Mouse (Mus musculus): ENCODE measurements at regions not wholly inside any gene's neighbourhood (a gene's known extent, or its start where the extent isn't known, plus 50 kb on each side); places are given as distances from the start of the nearest gene placed in this dataset.

GRCm38 (mm10) chr14:14591939-14592338 is 110.1 kb upstream of the Slc4a7 start:
- H3K36me3 ChIP-seq (ENCODE audit: insufficient read depth, low read length), result no peaks in the 10 kb centered on the region
- H3K4me2 ChIP-seq (replicated peaks; ENCODE audit: low read depth, low read length), result no peak overlapping the region
- no peak overlapping the region for H3K4me3 ChIP-seq (ENCODE audit: low read depth, low read length)
- no peaks in the 10 kb centered on the region for H3K9me3 ChIP-seq (ENCODE audit: low read length)
- H3K27ac ChIP-seq (ENCODE audit: low read length), result no peak overlapping the region
- no peaks in the 10 kb centered on the region for H3K4me1 ChIP-seq (ENCODE audit: insufficient read depth, low read depth, low read length)
- no peak overlapping the region for H3K9ac ChIP-seq (replicated peaks; ENCODE audit: low read depth)
- DNase-seq (ENCODE audit: low spot score) (no peak), ATAC-seq (no peak)
- WGBS, result 51% methylated on average over 2 of the region's 2 CpGs
- H3K27me3 ChIP-seq (replicated peaks; ENCODE audit: insufficient read depth, low read length), result no peaks in the 10 kb centered on the region
- TF ChIP-seq CTCF (IDR thresholded peaks at IDR 0.05), result no peak
- TF ChIP-seq EP300 (IDR thresholded peaks at IDR 0.05), result no peak

- H3K4me1 ChIP-seq (ENCODE audit: insufficient read depth, low read depth, low read length), result no peaks in the 10 kb centered on the region
- no peak overlapping the region for H3K4me3 ChIP-seq (ENCODE audit: low read depth, low read length)
- no peak overlapping the region for H3K9ac ChIP-seq (replicated peaks; ENCODE audit: low read depth)
- DNase-seq (ENCODE audit: low spot score) (no peak), ATAC-seq (no peak)
- TF ChIP-seq CTCF (IDR thresholded peaks at IDR 0.05) (no peak), EP300 (IDR thresholded peaks at IDR 0.05) (no peak)
- H3K36me3 ChIP-seq (ENCODE audit: insufficient read depth, low read length), result no peaks in the 10 kb centered on the region
- H3K4me2 ChIP-seq (replicated peaks; ENCODE audit: low read depth, low read length), result no peak overlapping the region
- no peaks in the 10 kb centered on the region for H3K9me3 ChIP-seq (ENCODE audit: low read length)
- no peak overlapping the region for H3K27ac ChIP-seq (ENCODE audit: low read length)
- H3K27me3 ChIP-seq (replicated peaks; ENCODE audit: insufficient read depth, low read length), result no peaks in the 10 kb centered on the region
- WGBS, result 84% methylated on average over 6 of the region's 6 CpGs
These were observed 107.3 kb upstream of the Slc4a7 start for GRCm38 (mm10) chr14:14594753-14595152.

- no peak for DNase-seq (ENCODE audit: low spot score)
- Histone ChIP-seq H3K9ac (replicated peaks; ENCODE audit: low read depth) (no peak overlapping the region), H3K9me3 (ENCODE audit: low read length) (no peaks in the 10 kb centered on the region), H3K36me3 (ENCODE audit: insufficient read depth, low read length) (no peaks in the 10 kb centered on the region), H3K4me3 (ENCODE audit: low read depth, low read length) (no peak overlapping the region), H3K4me1 (ENCODE audit: insufficient read depth, low read depth, low read length) (no peaks in the 10 kb centered on the region), H3K27me3 (replicated peaks; ENCODE audit: insufficient read depth, low read length) (no peaks in the 10 kb centered on the region), H3K27ac (ENCODE audit: low read length) (no peak overlapping the region), H3K4me2 (replicated peaks; ENCODE audit: low read depth, low read length) (no peak overlapping the region)
- no peak for TF ChIP-seq EP300 (IDR thresholded peaks at IDR 0.05)
- 72% methylated on average over 3 of the region's 3 CpGs for WGBS
- no peak for ATAC-seq
These were observed 105.8 kb upstream of the Slc4a7 start for GRCm38 (mm10) chr14:14596057-14596809.

GRCm38 (mm10) chr14:14599586-14599985 is 102.5 kb upstream of the Slc4a7 start:
- no peak overlapping the region for H3K27ac ChIP-seq (ENCODE audit: low read length)
- TF ChIP-seq CTCF (IDR thresholded peaks at IDR 0.05) (no peak), EP300 (IDR thresholded peaks at IDR 0.05) (no peak)
- WGBS, result 45% methylated on average over 2 of the region's 2 CpGs
- H3K4me1 ChIP-seq (ENCODE audit: insufficient read depth, low read depth, low read length), result no peaks in the 10 kb centered on the region
- DNase-seq (ENCODE audit: low spot score) (no peak), ATAC-seq (no peak)
- no peak overlapping the region for H3K4me2 ChIP-seq (replicated peaks; ENCODE audit: low read depth, low read length)
- H3K27me3 ChIP-seq (replicated peaks; ENCODE audit: insufficient read depth, low read length), result no peaks in the 10 kb centered on the region
- no peak overlapping the region for H3K4me3 ChIP-seq (ENCODE audit: low read depth, low read length)
- no peak overlapping the region for H3K9ac ChIP-seq (replicated peaks; ENCODE audit: low read depth)
- H3K36me3 ChIP-seq (ENCODE audit: insufficient read depth, low read length), result no peaks in the 10 kb centered on the region
- no peaks in the 10 kb centered on the region for H3K9me3 ChIP-seq (ENCODE audit: low read length)

- no peaks in the 10 kb centered on the region for H3K36me3 ChIP-seq (ENCODE audit: insufficient read depth, low read length)
- no peak overlapping the region for H3K27ac ChIP-seq (ENCODE audit: low read length)
- 58% methylated on average over 6 of the region's 6 CpGs for WGBS
- H3K4me1 ChIP-seq (ENCODE audit: insufficient read depth, low read depth, low read length), result no peaks in the 10 kb centered on the region
- no peak for DNase-seq (ENCODE audit: low spot score)
- TF ChIP-seq EP300 (IDR thresholded peaks at IDR 0.05), result no peak
- TF ChIP-seq CTCF (IDR thresholded peaks at IDR 0.05), result no peak
- no peak overlapping the region for H3K4me3 ChIP-seq (ENCODE audit: low read depth, low read length)
- no peak for ATAC-seq
- H3K9ac ChIP-seq (replicated peaks; ENCODE audit: low read depth), result no peak overlapping the region
- H3K9me3 ChIP-seq (ENCODE audit: low read length), result no peaks in the 10 kb centered on the region
- no peaks in the 10 kb centered on the region for H3K27me3 ChIP-seq (replicated peaks; ENCODE audit: insufficient read depth, low read length)
- H3K4me2 ChIP-seq (replicated peaks; ENCODE audit: low read depth, low read length), result no peak overlapping the region
These were observed 102.1 kb upstream of the Slc4a7 start for GRCm38 (mm10) chr14:14599990-14600389.

GRCm38 (mm10) chr14:14603439-14603838 is 98.6 kb upstream of the Slc4a7 start:
- Histone ChIP-seq H3K36me3 (ENCODE audit: insufficient read depth, low read length) (no peaks in the 10 kb centered on the region), H3K4me2 (replicated peaks; ENCODE audit: low read depth, low read length) (no peak overlapping the region), H3K9ac (replicated peaks; ENCODE audit: low read depth) (no peak overlapping the region), H3K4me3 (ENCODE audit: low read depth, low read length) (no peak overlapping the region), H3K4me1 (ENCODE audit: insufficient read depth, low read depth, low read length) (no peaks in the 10 kb centered on the region), H3K27me3 (replicated peaks; ENCODE audit: insufficient read depth, low read length) (no peaks in the 10 kb centered on the region), H3K9me3 (ENCODE audit: low read length) (no peaks in the 10 kb centered on the region), H3K27ac (ENCODE audit: low read length) (no peak overlapping the region)
- WGBS, result 31% methylated on average over 1 of the region's 1 CpGs
- DNase-seq (ENCODE audit: low spot score), result no peak
- no peak for ATAC-seq
- TF ChIP-seq CTCF (IDR thresholded peaks at IDR 0.05) (no peak), EP300 (IDR thresholded peaks at IDR 0.05) (no peak)

- Histone ChIP-seq H3K27me3 (replicated peaks; ENCODE audit: insufficient read depth, low read length) (no peaks in the 10 kb centered on the region), H3K4me1 (ENCODE audit: insufficient read depth, low read depth, low read length) (no peaks in the 10 kb centered on the region), H3K4me3 (ENCODE audit: low read depth, low read length) (no peak overlapping the region), H3K9ac (replicated peaks; ENCODE audit: low read depth) (no peak overlapping the region), H3K4me2 (replicated peaks; ENCODE audit: low read depth, low read length) (no peak overlapping the region), H3K27ac (ENCODE audit: low read length) (no peak overlapping the region), H3K36me3 (ENCODE audit: insufficient read depth, low read length) (no peaks in the 10 kb centered on the region), H3K9me3 (ENCODE audit: low read length) (no peaks in the 10 kb centered on the region)
- ATAC-seq (no peak), DNase-seq (ENCODE audit: low spot score) (no peak)
- no peak for TF ChIP-seq CTCF (IDR thresholded peaks at IDR 0.05)
- TF ChIP-seq EP300 (IDR thresholded peaks at IDR 0.05), result no peak
- 92% methylated on average over 3 of the region's 3 CpGs for WGBS
These were observed 95.0 kb upstream of the Slc4a7 start for GRCm38 (mm10) chr14:14607074-14607473.

Measured in lung, postnatal 0 days (tissue).